Mouse (Mus musculus): ENCODE measurements around the gene Gldc. TPM values are rescaled to one million over a fixed set of nuclear protein-coding genes. Genes with fewer than 3 reads are reported as not detected.
"Not testable (repeated sequence)": the region's sequence is repeated elsewhere in the genome, so short reads cannot be mapped to it uniquely, and the experiment has no call there.

Gene Gldc
- 5.4 and 6.2 TPM in 2 replicates for polyA plus RNA-seq (2014; fragmentation: Nextera tagmentation; extraction: Ambion mirVana)

DNA sequence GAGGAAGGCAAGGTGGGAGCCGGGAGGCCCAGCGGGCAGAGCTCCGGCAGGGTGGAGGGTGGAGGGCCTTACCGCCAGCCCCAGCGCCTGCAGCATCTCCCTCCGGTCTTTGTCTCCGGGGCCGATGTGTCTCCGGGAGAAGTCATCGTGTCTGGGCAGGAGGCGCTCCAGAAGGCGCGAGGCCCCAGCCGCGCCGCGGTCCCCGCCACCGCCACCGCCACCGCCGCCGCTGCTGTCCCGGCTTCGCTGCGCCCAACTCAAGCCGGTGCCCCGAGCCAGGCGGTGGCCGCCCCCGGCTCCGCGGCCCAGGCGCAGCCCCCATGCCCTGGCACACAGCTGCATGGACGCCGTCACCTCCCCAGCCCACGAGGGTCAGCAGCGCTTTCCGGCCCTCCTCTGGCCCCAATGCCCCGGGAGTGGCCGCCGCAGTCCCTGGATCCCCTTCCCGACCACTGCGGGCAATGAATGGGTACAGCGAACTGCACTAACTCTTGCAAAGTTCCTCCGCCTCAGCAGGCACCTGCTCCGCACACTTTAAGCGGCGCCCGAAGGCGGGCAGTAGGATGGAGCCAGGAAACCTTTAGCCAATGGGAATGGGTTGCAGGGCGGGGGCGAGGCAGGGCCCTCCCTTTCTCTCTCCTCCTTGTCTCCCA lies at the start of gene Gldc:
Gene Gldc, minus strand, starts transcription at position 511 of the 653 bp plus-strand sequence.
- H3K4me2 ChIP-seq (ENCODE audit: low read depth, low read length): peak within 1 kb of the TSS; percentile 98
- H3K4me3 ChIP-seq (ENCODE audit: low read depth, low read length): peak within 1 kb of the TSS; percentile 62
- H3K9me3 ChIP-seq (ENCODE audit: control insufficient read depth, low read length): no peaks in the 10 kb centered on the region
- ATAC-seq (ENCODE audit: low read depth): peak; percentile 96
- under 1% methylated on average over 53 of the region's 53 CpGs for WGBS
- H3K4me1 ChIP-seq (ENCODE audit: control insufficient read depth, insufficient read depth, low read length): peaks cover 7% of the 10 kb centered on the region; the same call in 1 of the 2 replicates
- H3K27me3 ChIP-seq (ENCODE audit: control insufficient read depth, insufficient read depth, low read length): 0 out of 2 replicates have a peak, but pooled peaks cover 3% of the 10 kb centered on the region
- H3K9ac ChIP-seq (replicated peaks; ENCODE audit: low read depth, low read length): peak within 1 kb of the TSS; percentile 39
- no peaks in the 10 kb centered on the region for H3K36me3 ChIP-seq (ENCODE audit: control insufficient read depth, insufficient read depth, low read length)
- H3K27ac ChIP-seq (ENCODE audit: low read depth, low read length): no peak within 1 kb of the TSS

GRCm38 (mm10) chr19:30222593-30222992 lies 47.4 kb upstream of the Gldc start:
- not testable (repeated sequence) for H3K4me1 ChIP-seq (ENCODE audit: control insufficient read depth, insufficient read depth, low read length)

GRCm38 (mm10) chr19:30217335-30217734 lies 42.1 kb upstream of the Gldc start:
- no peak overlapping the region for H3K27ac ChIP-seq (ENCODE audit: low read depth, low read length)
- 28% methylated on average over 7 of the region's 7 CpGs for WGBS
- H3K4me1 ChIP-seq (ENCODE audit: control insufficient read depth, insufficient read depth, low read length): no peaks in the 10 kb centered on the region
- no peak overlapping the region for H3K4me3 ChIP-seq (ENCODE audit: low read depth, low read length)
- no peaks in the 10 kb centered on the region for H3K27me3 ChIP-seq (ENCODE audit: control insufficient read depth, insufficient read depth, low read length)
- H3K4me2 ChIP-seq (ENCODE audit: low read depth, low read length): no peak overlapping the region
- H3K9me3 ChIP-seq (ENCODE audit: control insufficient read depth, low read length): no peaks in the 10 kb centered on the region
- ATAC-seq (ENCODE audit: low read depth): peak; percentile 75
- no peak overlapping the region for H3K9ac ChIP-seq (replicated peaks; ENCODE audit: low read depth, low read length)
- H3K36me3 ChIP-seq (ENCODE audit: control insufficient read depth, insufficient read depth, low read length): no peaks in the 10 kb centered on the region

More at GRCm38 (mm10) chr19:30222593-30222992, 47.4 kb upstream of the Gldc start:
- not testable (repeated sequence) for H3K36me3 ChIP-seq (ENCODE audit: control insufficient read depth, insufficient read depth, low read length); H3K9ac ChIP-seq (replicated peaks; ENCODE audit: low read depth, low read length); H3K27ac ChIP-seq (ENCODE audit: low read depth, low read length); H3K4me3 ChIP-seq (ENCODE audit: low read depth, low read length); H3K27me3 ChIP-seq (ENCODE audit: control insufficient read depth, insufficient read depth, low read length); ATAC-seq (ENCODE audit: low read depth); H3K9me3 ChIP-seq (ENCODE audit: control insufficient read depth, low read length); H3K4me2 ChIP-seq (ENCODE audit: low read depth, low read length)
- WGBS: 93% methylated on average over 8 of the region's 8 CpGs

DNA sequence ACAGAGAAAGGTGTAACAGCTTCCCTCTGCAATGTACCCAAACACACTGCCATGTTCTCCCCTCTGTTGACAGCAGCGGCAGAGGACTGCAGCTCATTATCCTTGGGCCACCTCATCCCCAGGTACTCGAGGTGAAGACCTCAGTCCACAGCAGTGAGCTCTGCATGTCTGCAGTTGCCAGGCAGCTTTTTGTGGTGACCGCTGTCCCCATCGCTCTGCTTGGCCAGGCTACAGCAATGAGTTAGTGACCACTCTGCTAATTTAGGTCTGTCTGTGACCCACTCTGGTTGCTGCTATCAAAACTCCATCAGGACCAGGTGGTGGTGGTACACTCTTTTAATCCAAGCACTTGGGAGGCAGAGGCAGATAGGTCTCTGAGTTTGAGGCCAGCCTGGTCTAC lies 41.0 kb upstream of the Gldc start:
- no peaks in the 10 kb centered on the region for H3K9me3 ChIP-seq (ENCODE audit: control insufficient read depth, low read length)
- no peak overlapping the region for H3K27ac ChIP-seq (ENCODE audit: low read depth, low read length)
- no peak overlapping the region for H3K4me2 ChIP-seq (ENCODE audit: low read depth, low read length)
- no peak overlapping the region for H3K9ac ChIP-seq (replicated peaks; ENCODE audit: low read depth, low read length)
- H3K27me3 ChIP-seq (ENCODE audit: control insufficient read depth, insufficient read depth, low read length): no peaks in the 10 kb centered on the region
- WGBS: 75% methylated on average over 4 of the region's 4 CpGs
- H3K4me3 ChIP-seq (ENCODE audit: low read depth, low read length): no peak overlapping the region
- no peaks in the 10 kb centered on the region for H3K36me3 ChIP-seq (ENCODE audit: control insufficient read depth, insufficient read depth, low read length)
- no peaks in the 10 kb centered on the region for H3K4me1 ChIP-seq (ENCODE audit: control insufficient read depth, insufficient read depth, low read length)
- no peak for ATAC-seq (ENCODE audit: low read depth)

DNA sequence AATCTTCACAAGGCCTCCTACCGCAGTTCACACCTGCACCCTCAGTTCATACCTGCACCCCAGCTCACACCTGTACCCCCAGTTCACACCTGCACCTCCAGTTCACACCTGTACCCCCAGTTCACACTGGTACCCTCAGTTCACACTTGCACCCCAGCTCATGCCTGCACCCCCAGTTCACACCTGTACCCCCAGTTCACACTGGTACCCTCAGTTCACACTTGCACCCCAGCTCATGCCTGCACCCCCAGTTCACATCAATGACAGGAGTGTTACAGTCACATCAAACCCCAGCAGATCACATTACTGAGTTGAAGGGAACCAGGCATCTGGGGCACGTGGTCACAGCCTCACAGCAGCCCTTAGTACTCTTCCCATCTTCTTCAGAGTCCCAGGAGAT lies 40.5 kb upstream of the Gldc start:
- H3K27ac ChIP-seq (ENCODE audit: low read depth, low read length); H3K36me3 ChIP-seq (ENCODE audit: control insufficient read depth, insufficient read depth, low read length); H3K27me3 ChIP-seq (ENCODE audit: control insufficient read depth, insufficient read depth, low read length); H3K4me2 ChIP-seq (ENCODE audit: low read depth, low read length); H3K4me1 ChIP-seq (ENCODE audit: control insufficient read depth, insufficient read depth, low read length); H3K9me3 ChIP-seq (ENCODE audit: control insufficient read depth, low read length); H3K9ac ChIP-seq (replicated peaks; ENCODE audit: low read depth, low read length); H3K4me3 ChIP-seq (ENCODE audit: low read depth, low read length); ATAC-seq (ENCODE audit: low read depth): not testable (repeated sequence)
- 64% methylated on average over 2 of the region's 2 CpGs for WGBS

DNA sequence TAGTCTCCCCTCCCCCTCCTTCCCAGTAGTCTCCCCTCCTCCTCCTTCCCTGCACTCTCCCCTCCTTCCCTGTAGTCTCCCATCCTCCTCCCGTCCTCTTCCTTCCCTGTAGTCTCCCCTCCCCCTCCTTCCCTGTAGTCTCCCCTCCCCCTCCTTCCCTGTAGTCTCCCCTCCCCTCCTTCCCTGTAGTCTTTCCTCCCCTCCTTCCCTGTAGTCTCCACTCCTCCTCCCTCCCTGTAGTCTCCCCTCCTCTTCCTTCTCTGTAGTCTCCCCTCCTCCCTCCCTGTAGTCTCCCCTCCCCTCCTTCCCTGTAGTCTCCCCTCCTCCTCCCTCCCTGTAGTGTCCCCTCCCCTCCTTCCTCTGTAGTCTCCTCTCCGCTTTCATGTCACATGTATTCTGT lies 38.8 kb upstream of the Gldc start:
- Histone ChIP-seq H3K4me2 (ENCODE audit: low read depth, low read length) (no peak overlapping the region), H3K36me3 (ENCODE audit: control insufficient read depth, insufficient read depth, low read length) (no peaks in the 10 kb centered on the region), H3K9me3 (ENCODE audit: control insufficient read depth, low read length) (no peaks in the 10 kb centered on the region), H3K9ac (replicated peaks; ENCODE audit: low read depth, low read length) (no peak overlapping the region), H3K4me1 (ENCODE audit: control insufficient read depth, insufficient read depth, low read length) (no peaks in the 10 kb centered on the region), H3K27me3 (ENCODE audit: control insufficient read depth, insufficient read depth, low read length) (no peaks in the 10 kb centered on the region), H3K4me3 (ENCODE audit: low read depth, low read length) (no peak overlapping the region), H3K27ac (ENCODE audit: low read depth, low read length) (no peak overlapping the region)
- no peak for ATAC-seq (ENCODE audit: low read depth)
- 21% methylated on average over 2 of the region's 2 CpGs for WGBS

- not testable (repeated sequence) for ATAC-seq (ENCODE audit: low read depth); H3K27ac ChIP-seq (ENCODE audit: low read depth, low read length); H3K4me3 ChIP-seq (ENCODE audit: low read depth, low read length); H3K36me3 ChIP-seq (ENCODE audit: control insufficient read depth, insufficient read depth, low read length); H3K9ac ChIP-seq (replicated peaks; ENCODE audit: low read depth, low read length); H3K4me2 ChIP-seq (ENCODE audit: low read depth, low read length); H3K9me3 ChIP-seq (ENCODE audit: control insufficient read depth, low read length); H3K27me3 ChIP-seq (ENCODE audit: control insufficient read depth, insufficient read depth, low read length); H3K4me1 ChIP-seq (ENCODE audit: control insufficient read depth, insufficient read depth, low read length)
- 89% methylated on average over 7 of the region's 8 CpGs for WGBS
These were observed 33.8 kb upstream of the Gldc start for GRCm38 (mm10) chr19:30209006-30209405.

DNA sequence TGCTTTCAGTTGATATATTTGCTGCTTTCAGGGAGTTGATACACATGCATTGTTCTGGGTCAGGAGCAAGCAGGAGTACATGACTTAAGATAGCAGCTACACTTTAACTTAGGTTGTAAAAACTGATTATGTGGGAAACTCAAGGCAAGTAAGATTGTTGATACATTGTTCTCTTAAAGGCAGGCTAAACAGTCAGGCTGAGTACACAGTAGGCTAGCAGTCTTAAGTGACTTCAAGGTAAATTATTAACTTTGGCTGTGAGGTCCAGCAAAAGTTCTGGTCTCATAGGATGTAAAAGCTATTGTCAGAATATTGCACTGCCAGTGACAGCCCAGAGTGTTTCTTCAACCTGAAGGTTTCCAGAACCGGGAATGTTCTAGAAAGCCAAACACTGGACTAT lies 31.8 kb upstream of the Gldc start:
- H3K4me1 ChIP-seq (ENCODE audit: control insufficient read depth, insufficient read depth, low read length): no peaks in the 10 kb centered on the region
- 63% methylated on average over 1 of the region's 1 CpGs for WGBS
- no peak overlapping the region for H3K27ac ChIP-seq (ENCODE audit: low read depth, low read length)
- H3K36me3 ChIP-seq (ENCODE audit: control insufficient read depth, insufficient read depth, low read length): no peaks in the 10 kb centered on the region
- no peak overlapping the region for H3K4me2 ChIP-seq (ENCODE audit: low read depth, low read length)
- H3K9me3 ChIP-seq (ENCODE audit: control insufficient read depth, low read length): no peaks in the 10 kb centered on the region
- ATAC-seq (ENCODE audit: low read depth): no peak
- H3K27me3 ChIP-seq (ENCODE audit: control insufficient read depth, insufficient read depth, low read length): no peaks in the 10 kb centered on the region
- H3K4me3 ChIP-seq (ENCODE audit: low read depth, low read length): no peak overlapping the region
- no peak overlapping the region for H3K9ac ChIP-seq (replicated peaks; ENCODE audit: low read depth, low read length)

DNA sequence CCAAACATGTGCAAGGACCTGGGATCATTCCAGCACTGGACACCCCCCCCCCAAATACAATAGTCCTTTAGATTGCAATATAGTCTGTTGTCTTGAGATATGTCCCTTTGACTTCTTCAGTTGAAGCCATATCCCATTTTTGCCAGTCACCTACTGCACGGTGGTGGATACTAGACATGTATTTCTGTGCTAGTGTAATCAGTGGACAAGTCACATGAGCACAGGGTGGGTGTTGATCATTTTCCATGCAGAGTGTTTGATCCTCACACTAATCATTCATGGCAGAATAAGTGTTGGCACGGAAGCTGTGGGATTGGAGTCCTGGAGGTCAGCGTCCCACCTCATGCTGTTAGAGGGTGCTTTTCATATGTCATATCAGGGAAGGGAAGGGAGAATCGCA lies 30.6 kb upstream of the Gldc start:
- Histone ChIP-seq H3K4me1 (ENCODE audit: control insufficient read depth, insufficient read depth, low read length) (no peaks in the 10 kb centered on the region), H3K9ac (replicated peaks; ENCODE audit: low read depth, low read length) (no peak overlapping the region), H3K36me3 (ENCODE audit: control insufficient read depth, insufficient read depth, low read length) (no peaks in the 10 kb centered on the region), H3K4me3 (ENCODE audit: low read depth, low read length) (no peak overlapping the region), H3K9me3 (ENCODE audit: control insufficient read depth, low read length) (no peaks in the 10 kb centered on the region), H3K4me2 (ENCODE audit: low read depth, low read length) (no peak overlapping the region), H3K27ac (ENCODE audit: low read depth, low read length) (no peak overlapping the region), H3K27me3 (ENCODE audit: control insufficient read depth, insufficient read depth, low read length) (no peaks in the 10 kb centered on the region)
- 76% methylated on average over 4 of the region's 4 CpGs for WGBS
- 0 out of 2 replicates have a peak, but pooled peaks have one; percentile 11 for ATAC-seq (ENCODE audit: low read depth)
